Mouse (Mus musculus) intestine, embryonic 16.5 days (tissue): ENCODE results near the gene Stim1. TPM values are rescaled to one million over a fixed set of nuclear protein-coding genes. Genes with fewer than 3 reads are reported as not detected.

ENCODE experiments used
- ATAC-seq: fragments of 200-750 bp; cut with Nextera tagmentation; 2 replicates; pipeline ENCODE4 v1.8.0; 2017; ENCODE audit warnings: moderate TSS enrichment, moderate library complexity
- H3K27ac ChIP-seq: fragments of 300-500 bp; sonication (generic); 2 replicates; pipeline ENCODE4 v1.5.1; 2014; ENCODE audit warnings: mild to moderate bottlenecking, low read length
- H3K27me3 ChIP-seq: fragments of 300-500 bp; sonication (generic); replicated peaks from 2 replicates; pipeline ENCODE4 v1.6.1; 2014; ENCODE audit warnings: low read length, control low read depth, mixed read lengths; ENCODE audit not compliant: control insufficient read depth, insufficient read depth
- H3K36me3 ChIP-seq: fragments of 300-500 bp; sonication (generic); 2 replicates; pipeline ENCODE4 v1.6.1; 2014; ENCODE audit warnings: low read length, control low read depth; ENCODE audit not compliant: control insufficient read depth, insufficient read depth
- H3K4me1 ChIP-seq: fragments of 300-500 bp; sonication (generic); 2 replicates; pipeline ENCODE4 v1.6.1; 2014; ENCODE audit warnings: low read length, control low read depth, mixed read lengths; ENCODE audit not compliant: control insufficient read depth, insufficient read depth
- H3K4me2 ChIP-seq: fragments of 300-500 bp; sonication (generic); 2 replicates; pipeline ENCODE4 v1.6.1; 2014; ENCODE audit warnings: low read depth, low read length, control low read depth
- H3K4me3 ChIP-seq: fragments of 300-500 bp; sonication (generic); 2 replicates; pipeline ENCODE4 v1.5.1; 2014; ENCODE audit warnings: mild to moderate bottlenecking, low read length
- H3K9ac ChIP-seq: fragments of 300-500 bp; sonication (generic); 2 replicates; pipeline ENCODE4 v1.6.1; 2014; ENCODE audit warnings: low read depth, low read length
- H3K9me3 ChIP-seq: fragments of 300-500 bp; sonication (generic); 2 replicates; pipeline ENCODE4 v1.6.1; 2016; ENCODE audit warnings: low read length, control low read depth; ENCODE audit not compliant: control insufficient read depth
- WGBS: fragments of 180-500 bp; shearing (Covaris S2); extraction: QIAGEN DNeasy Blood & Tissue Kit; methylation state at CpG from one replicate; pipeline ENCODE4 v1.1.7; 2014; 5-methylcytosine and 5-hydroxymethylcytosine counted together
- polyA plus RNA-seq: library from polyadenylated mRNA; unstranded; fragments of >200 nt; fragmentation: Nextera tagmentation; extraction: Ambion mirVana; gene quantifications from 2 replicates; pipeline ENCODE4 v1.2.1, GENCODE M21; 2015

Gene Stim1
- polyA plus RNA-seq, 1 experiment from 2014 or later = 21.1 TPM

GRCm38 (mm10) chr7:102467566-102467965 is 200.0 kb downstream of the Stim1 start:
- no peak for ATAC-seq
- Histone ChIP-seq H3K27ac (no peak overlapping the region), H3K4me3 (no peak overlapping the region), H3K4me1 (no peaks in the 10 kb centered on the region), H3K9me3 (no peaks in the 10 kb centered on the region), H3K4me2 (no peak overlapping the region), H3K36me3 (peaks cover 19% of the 10 kb centered on the region), H3K9ac (no peak overlapping the region), H3K27me3 (no peaks in the 10 kb centered on the region)
- 90% methylated on average over 8 of the region's 8 CpGs for WGBS

- no peak overlapping the region for H3K9ac ChIP-seq
- H3K4me1 ChIP-seq = no peaks in the 10 kb centered on the region
- no peak overlapping the region for H3K4me3 ChIP-seq
- H3K36me3 ChIP-seq = 0 out of 2 replicates have a peak, but pooled peaks cover 2% of the 10 kb centered on the region
- no peak overlapping the region for H3K4me2 ChIP-seq
- 49% methylated on average over 5 of the region's 5 CpGs for whole genome bisulfite sequencing
- no peaks in the 10 kb centered on the region for H3K9me3 ChIP-seq
- H3K27ac ChIP-seq = no peak overlapping the region
- ATAC-seq = no peak
- no peaks in the 10 kb centered on the region for H3K27me3 ChIP-seq
Measured at GRCm38 (mm10) chr7:102472675-102473074, 205.1 kb downstream of the Stim1 start.

GRCm38 (mm10) chr7:102476601-102477000 is 209.0 kb downstream of the Stim1 start:
- Histone ChIP-seq H3K9ac (no peak overlapping the region), H3K27ac (no peak overlapping the region), H3K36me3 (no peaks in the 10 kb centered on the region), H3K9me3 (no peaks in the 10 kb centered on the region), H3K27me3 (no peaks in the 10 kb centered on the region), H3K4me3 (no peak overlapping the region), H3K4me2 (no peak overlapping the region), H3K4me1 (0 out of 2 replicates have a peak, but pooled peaks cover 7% of the 10 kb centered on the region)
- ATAC-seq = no peak
- 94% methylated on average over 5 of the region's 5 CpGs for WGBS

- Histone ChIP-seq H3K4me3 (no peak overlapping the region), H3K4me2 (no peak overlapping the region), H3K4me1 (0 out of 2 replicates have a peak, but pooled peaks cover 7% of the 10 kb centered on the region), H3K27me3 (no peaks in the 10 kb centered on the region), H3K9me3 (no peaks in the 10 kb centered on the region), H3K9ac (no peak overlapping the region), H3K36me3 (no peaks in the 10 kb centered on the region), H3K27ac (no peak overlapping the region)
- WGBS = 83% methylated on average over 11 of the region's 11 CpGs
- no peak for ATAC-seq
Measured at GRCm38 (mm10) chr7:102477377-102477776, 209.8 kb downstream of the Stim1 start.

GRCm38 (mm10) chr7:102478425-102478824 is 210.8 kb downstream of the Stim1 start:
- no peak overlapping the region for H3K27ac ChIP-seq
- 85% methylated on average over 4 of the region's 4 CpGs for WGBS

GRCm38 (mm10) chr7:102478926-102479325 is 211.3 kb downstream of the Stim1 start:
- H3K4me1 ChIP-seq = 0 out of 2 replicates have a peak, but pooled peaks cover 7% of the 10 kb centered on the region
- H3K27ac ChIP-seq = no peak overlapping the region
- H3K36me3 ChIP-seq = no peaks in the 10 kb centered on the region
- H3K9ac ChIP-seq = no peak overlapping the region
- H3K27me3 ChIP-seq = no peaks in the 10 kb centered on the region
- no peak overlapping the region for H3K4me2 ChIP-seq
- 69% methylated on average over 3 of the region's 3 CpGs for WGBS
- no peaks in the 10 kb centered on the region for H3K9me3 ChIP-seq
- peak; percentile 57 for ATAC-seq
- no peak overlapping the region for H3K4me3 ChIP-seq

More at GRCm38 (mm10) chr7:102478425-102478824, 210.8 kb downstream of the Stim1 start:
- no peak overlapping the region for H3K9ac ChIP-seq
- 0 out of 2 replicates have a peak, but pooled peaks cover 7% of the 10 kb centered on the region for H3K4me1 ChIP-seq
- no peaks in the 10 kb centered on the region for H3K9me3 ChIP-seq
- H3K36me3 ChIP-seq = no peaks in the 10 kb centered on the region
- no peak for ATAC-seq
- H3K4me2 ChIP-seq = no peak overlapping the region
- H3K4me3 ChIP-seq = no peak overlapping the region
- no peaks in the 10 kb centered on the region for H3K27me3 ChIP-seq

GRCm38 (mm10) chr7:102479368-102480078 is 211.9 kb downstream of the Stim1 start:
- no peak overlapping the region for H3K9ac ChIP-seq
- H3K9me3 ChIP-seq = no peaks in the 10 kb centered on the region
- no peak overlapping the region for H3K4me2 ChIP-seq
- H3K36me3 ChIP-seq = no peaks in the 10 kb centered on the region
- WGBS = 59% methylated on average over 5 of the region's 5 CpGs
- peak; percentile 78 for ATAC-seq
- H3K4me1 ChIP-seq = 0 out of 2 replicates have a peak, but pooled peaks cover 7% of the 10 kb centered on the region
- H3K27ac ChIP-seq = no peak overlapping the region
- no peaks in the 10 kb centered on the region for H3K27me3 ChIP-seq
- no peak overlapping the region for H3K4me3 ChIP-seq

GRCm38 (mm10) chr7:102480821-102481220 is 213.2 kb downstream of the Stim1 start:
- Histone ChIP-seq H3K9ac (no peak overlapping the region), H3K27me3 (no peaks in the 10 kb centered on the region), H3K36me3 (no peaks in the 10 kb centered on the region), H3K9me3 (no peaks in the 10 kb centered on the region), H3K4me1 (0 out of 2 replicates have a peak, but pooled peaks cover 7% of the 10 kb centered on the region), H3K27ac (no peak overlapping the region), H3K4me2 (no peak overlapping the region), H3K4me3 (no peak overlapping the region)
- 71% methylated on average over 4 of the region's 4 CpGs for WGBS
- ATAC-seq = no peak

DNA sequence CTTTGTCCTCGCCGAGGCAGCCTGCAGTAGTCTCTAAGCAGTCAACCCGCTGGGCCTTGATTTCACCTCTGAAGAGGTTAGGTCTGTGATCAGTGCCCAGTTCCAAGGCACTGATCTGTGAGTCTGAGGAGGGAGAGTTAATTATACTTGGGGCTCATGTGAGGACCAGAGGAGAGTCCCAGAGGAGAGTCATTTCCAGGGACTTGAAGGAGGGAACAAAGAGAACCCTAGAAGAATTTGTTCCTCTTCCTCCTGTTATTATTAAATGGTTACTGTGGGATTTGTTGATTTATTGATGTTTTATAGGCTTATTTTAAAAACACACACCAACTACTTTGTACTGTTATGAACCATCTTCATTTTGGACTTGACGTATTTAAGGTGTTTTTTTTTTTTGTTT is 214.0 kb downstream of the Stim1 start, which contains the start of gene Olfr543:
Gene Olfr543, minus strand, starts transcription at position 101 of the 400 bp plus-strand sequence.
- Histone ChIP-seq H3K4me2 (no peak within 1 kb of the TSS), H3K9ac (no peak within 1 kb of the TSS), H3K36me3 (no peaks in the 10 kb centered on the region), H3K27ac (no peak within 1 kb of the TSS), H3K27me3 (no peaks in the 10 kb centered on the region), H3K4me3 (no peak within 1 kb of the TSS), H3K4me1 (0 out of 2 replicates have a peak, but pooled peaks cover 7% of the 10 kb centered on the region), H3K9me3 (no peaks in the 10 kb centered on the region)
- ATAC-seq = no peak
- 96% methylated on average over 4 of the region's 4 CpGs for WGBS
